Mouse (Mus musculus): Measurements from ENCODE around the gene Ppa1. TPM values are rescaled to one million over a fixed set of nuclear protein-coding genes. Genes with fewer than 3 reads are reported as not detected.

The Ppa1 gene
- polyA plus RNA-seq, 2 experiments = 119 to 161 TPM

DNA sequence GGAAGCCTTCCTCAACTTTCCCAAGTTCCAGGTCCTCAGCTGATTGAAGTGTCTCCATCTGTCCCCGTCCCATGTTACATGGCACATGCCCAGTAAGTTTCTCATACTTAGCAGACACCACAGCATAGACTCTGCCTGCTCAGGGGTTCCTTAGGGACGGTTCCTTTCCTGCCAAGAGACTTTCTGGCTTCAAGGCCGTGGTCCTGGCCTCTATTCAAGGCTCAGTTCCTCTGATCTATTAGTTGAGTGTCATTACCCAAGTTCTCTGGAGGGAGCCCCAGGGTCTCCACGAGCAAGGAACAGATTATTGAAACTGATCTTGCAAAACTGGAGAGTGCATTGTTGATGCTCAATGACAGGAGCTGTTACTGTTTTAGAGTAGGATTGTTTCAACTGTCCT is 56.3 kb downstream of the Ppa1 start:
- Histone ChIP-seq H3K27ac (replicated peaks; ENCODE audit: low read depth, low read length) (no peak overlapping the region), H3K9ac (ENCODE audit: low read depth, low read length, severe bottlenecking) (no peak overlapping the region), H3K27me3 (ENCODE audit: control insufficient read depth, insufficient read depth, low read length) (no peaks in the 10 kb centered on the region), H3K4me2 (replicated peaks; ENCODE audit: low read depth, low read length, severe bottlenecking) (no peak overlapping the region), H3K4me3 (replicated peaks; ENCODE audit: low read length) (no peak overlapping the region), H3K9me3 (ENCODE audit: control insufficient read depth, low read length) (no peaks in the 10 kb centered on the region), H3K4me1 (ENCODE audit: control insufficient read depth, insufficient read depth, low read length) (no peaks in the 10 kb centered on the region), H3K36me3 (ENCODE audit: control insufficient read depth, insufficient read depth, low read length) (peaks cover 30% of the 10 kb centered on the region)
- DNase-seq (ENCODE audit: low spot score) = no peak
- ATAC-seq (ENCODE audit: low FRiP score, low read depth) = no peak
- no peak for TF ChIP-seq POLR2A (IDR thresholded peaks at IDR 0.05; ENCODE audit: borderline replicate concordance, extremely low read depth, insufficient read depth, insufficient read length)
- WGBS = 75% methylated on average over 4 of the region's 4 CpGs

DNA sequence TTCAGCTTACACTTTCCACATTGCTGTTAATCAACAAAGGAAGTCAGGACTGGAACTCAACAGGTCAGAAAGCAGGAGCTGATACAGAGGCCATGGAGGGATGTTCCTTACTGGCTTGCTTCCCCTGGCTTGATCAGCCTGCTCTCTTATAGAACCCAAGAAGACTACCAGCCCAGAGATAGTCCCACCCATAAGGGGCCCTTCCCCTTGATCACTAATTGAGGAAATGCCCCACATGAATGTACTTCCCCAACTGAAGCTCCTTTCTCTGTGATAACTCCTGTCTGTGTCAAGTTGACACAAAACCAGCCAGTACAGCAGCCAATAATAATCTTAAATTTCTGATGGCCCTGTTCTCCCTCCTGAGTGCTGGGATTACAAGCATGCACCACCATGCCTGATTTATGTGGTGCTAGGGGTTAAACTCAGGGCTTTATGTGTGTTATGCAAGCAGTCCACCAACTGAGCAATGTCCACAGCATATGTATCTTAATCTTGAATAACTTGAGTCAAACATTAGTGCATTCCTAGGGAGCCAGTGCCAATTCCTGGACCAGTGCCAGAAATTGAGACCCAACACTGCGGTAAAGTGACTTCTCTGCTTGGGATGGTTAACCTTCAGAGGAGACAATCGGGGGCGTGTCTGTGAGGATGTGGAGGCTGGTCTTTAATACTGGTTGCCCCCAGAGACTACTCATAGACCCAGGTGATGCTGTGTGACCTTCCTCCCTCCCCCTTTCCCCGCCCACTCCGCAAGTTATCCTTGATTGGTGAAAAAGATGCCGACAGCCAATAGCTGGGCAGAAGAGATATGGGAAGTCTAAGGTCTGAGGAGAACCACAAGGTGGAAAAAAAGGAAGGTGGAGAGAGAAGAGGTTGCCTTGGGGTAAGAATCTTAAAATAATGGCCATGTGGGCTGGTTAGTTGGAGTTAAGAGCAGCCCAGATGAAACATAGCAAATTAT is 58.3 kb downstream of the Ppa1 start:
- Histone ChIP-seq H3K27me3 (ENCODE audit: control insufficient read depth, insufficient read depth, low read length) (no peaks in the 10 kb centered on the region), H3K27ac (replicated peaks; ENCODE audit: low read depth, low read length) (no peak overlapping the region), H3K4me3 (replicated peaks; ENCODE audit: low read length) (no peak overlapping the region), H3K36me3 (ENCODE audit: control insufficient read depth, insufficient read depth, low read length) (peaks cover 26% of the 10 kb centered on the region), H3K9me3 (ENCODE audit: control insufficient read depth, low read length) (no peaks in the 10 kb centered on the region), H3K9ac (ENCODE audit: low read depth, low read length, severe bottlenecking) (no peak overlapping the region), H3K4me1 (ENCODE audit: control insufficient read depth, insufficient read depth, low read length) (no peaks in the 10 kb centered on the region), H3K4me2 (replicated peaks; ENCODE audit: low read depth, low read length, severe bottlenecking) (no peak overlapping the region)
- no peak for TF ChIP-seq POLR2A (IDR thresholded peaks at IDR 0.05; ENCODE audit: borderline replicate concordance, extremely low read depth, insufficient read depth, insufficient read length)
- 72% methylated on average over 6 of the region's 6 CpGs for WGBS
- ATAC-seq (ENCODE audit: low FRiP score, low read depth) = no peak
- no peak for DNase-seq (ENCODE audit: low spot score)

DNA sequence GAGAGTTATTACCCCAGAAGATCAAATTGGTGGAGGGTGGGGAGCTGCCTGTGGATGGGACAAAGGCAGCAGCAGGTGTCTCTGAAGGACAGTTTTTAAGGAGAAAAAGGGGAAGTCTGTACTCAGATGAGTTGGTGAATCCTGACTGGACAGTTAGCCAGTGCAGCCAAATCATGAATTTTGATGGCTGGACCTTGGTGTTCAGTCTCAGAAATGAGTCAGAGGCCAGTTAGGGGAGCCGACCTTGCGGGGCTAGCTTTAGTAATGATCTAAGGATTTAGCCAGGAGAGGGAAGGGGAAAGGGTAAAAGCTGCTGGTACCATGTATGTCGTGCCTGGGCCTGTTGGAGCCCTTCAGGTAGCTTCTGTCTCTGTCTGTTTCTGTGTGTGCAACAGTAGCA is 65.2 kb downstream of the Ppa1 start:
- Histone ChIP-seq H3K27me3 (ENCODE audit: control insufficient read depth, insufficient read depth, low read length) (no peaks in the 10 kb centered on the region), H3K36me3 (ENCODE audit: control insufficient read depth, insufficient read depth, low read length) (no peaks in the 10 kb centered on the region), H3K9me3 (ENCODE audit: control insufficient read depth, low read length) (no peaks in the 10 kb centered on the region), H3K4me2 (replicated peaks; ENCODE audit: low read depth, low read length, severe bottlenecking) (no peak overlapping the region), H3K9ac (ENCODE audit: low read depth, low read length, severe bottlenecking) (no peak overlapping the region), H3K4me3 (replicated peaks; ENCODE audit: low read length) (no peak overlapping the region), H3K4me1 (ENCODE audit: control insufficient read depth, insufficient read depth, low read length) (peaks cover 5% of the 10 kb centered on the region; the same call in 1 of the 2 replicates), H3K27ac (replicated peaks; ENCODE audit: low read depth, low read length) (no peak overlapping the region)
- ATAC-seq (ENCODE audit: low FRiP score, low read depth) = no peak
- 57% methylated on average over 3 of the region's 3 CpGs for WGBS
- no peak for TF ChIP-seq POLR2A (IDR thresholded peaks at IDR 0.05; ENCODE audit: borderline replicate concordance, extremely low read depth, insufficient read depth, insufficient read length)
- no peak for DNase-seq (ENCODE audit: low spot score)

DNA sequence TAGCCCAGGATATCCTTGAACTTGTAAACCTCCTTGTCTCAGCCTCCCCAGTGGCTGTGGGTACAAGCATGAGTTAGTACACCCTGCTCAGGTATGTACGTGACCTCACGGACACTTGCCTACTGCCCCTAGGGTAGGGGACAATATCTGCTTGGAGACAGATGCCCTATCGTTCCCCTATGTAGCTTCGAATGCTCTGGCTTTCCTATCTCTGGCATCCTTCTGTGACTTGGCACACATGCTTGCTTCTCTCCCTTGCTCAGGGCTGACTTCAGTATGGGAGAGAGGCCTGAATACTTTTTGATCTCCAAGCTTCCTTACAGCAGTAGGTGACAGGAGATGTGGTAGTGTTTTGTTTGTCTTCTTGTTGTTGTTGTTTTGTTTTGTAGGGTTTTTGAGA is 65.8 kb downstream of the Ppa1 start:
- peaks cover 5% of the 10 kb centered on the region; the same call in 1 of the 2 replicates for H3K4me1 ChIP-seq (ENCODE audit: control insufficient read depth, insufficient read depth, low read length)
- H3K4me3 ChIP-seq (replicated peaks; ENCODE audit: low read length) = no peak overlapping the region
- no peak for TF ChIP-seq POLR2A (IDR thresholded peaks at IDR 0.05; ENCODE audit: borderline replicate concordance, extremely low read depth, insufficient read depth, insufficient read length)
- 86% methylated on average over 4 of the region's 4 CpGs for WGBS
- no peaks in the 10 kb centered on the region for H3K36me3 ChIP-seq (ENCODE audit: control insufficient read depth, insufficient read depth, low read length)
- H3K4me2 ChIP-seq (replicated peaks; ENCODE audit: low read depth, low read length, severe bottlenecking) = no peak overlapping the region
- DNase-seq (ENCODE audit: low spot score) (no peak), ATAC-seq (ENCODE audit: low FRiP score, low read depth) (no peak)
- H3K9ac ChIP-seq (ENCODE audit: low read depth, low read length, severe bottlenecking) = no peak overlapping the region
- no peaks in the 10 kb centered on the region for H3K9me3 ChIP-seq (ENCODE audit: control insufficient read depth, low read length)
- no peaks in the 10 kb centered on the region for H3K27me3 ChIP-seq (ENCODE audit: control insufficient read depth, insufficient read depth, low read length)
- no peak overlapping the region for H3K27ac ChIP-seq (replicated peaks; ENCODE audit: low read depth, low read length)

DNA sequence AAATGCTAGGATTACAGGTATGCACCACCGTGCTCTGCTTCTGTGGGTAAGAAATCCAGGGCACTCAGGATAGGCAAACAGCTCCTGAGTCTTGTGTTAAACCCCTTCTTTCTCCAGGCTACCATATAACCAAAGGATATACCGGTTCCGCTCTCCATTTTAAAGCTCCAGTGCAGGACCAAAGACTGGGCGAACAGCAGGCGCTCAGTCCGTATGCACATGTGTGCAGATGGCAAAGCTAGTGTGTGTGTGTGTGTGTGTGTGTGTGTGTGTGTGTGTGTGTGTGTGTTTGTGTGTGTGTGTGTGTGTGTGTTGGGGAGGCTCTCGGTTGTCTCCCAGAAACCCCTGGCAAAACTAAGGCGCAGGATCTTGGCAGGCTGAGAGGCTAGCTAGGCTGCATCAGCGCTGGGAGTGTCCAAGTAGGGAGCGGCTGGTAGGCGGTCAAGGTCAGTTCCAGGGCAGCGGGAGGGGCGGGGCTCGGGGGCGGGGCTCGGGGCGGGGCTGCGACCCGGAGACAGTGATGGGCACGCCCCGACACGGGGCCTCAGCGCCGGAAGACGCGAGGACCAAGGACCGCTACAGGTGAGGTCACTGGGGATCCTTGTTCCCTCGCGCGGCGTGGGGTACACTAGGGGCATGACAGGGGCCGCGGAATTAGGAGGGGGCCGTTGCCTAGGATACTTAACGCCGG is 66.6 kb downstream of the Ppa1 start, which contains the start of gene Aifm2:
TSS of gene Aifm2 (plus strand) at position 493 of the 691 bp plus-strand sequence.
- H3K9me3 ChIP-seq (ENCODE audit: control insufficient read depth, low read length) = no peaks in the 10 kb centered on the region
- no peaks in the 10 kb centered on the region for H3K36me3 ChIP-seq (ENCODE audit: control insufficient read depth, insufficient read depth, low read length)
- H3K4me1 ChIP-seq (ENCODE audit: control insufficient read depth, insufficient read depth, low read length) = peaks cover 5% of the 10 kb centered on the region; the same call in 1 of the 2 replicates
- 20% methylated on average over 30 of the region's 36 CpGs for WGBS
- peak within 1 kb of the TSS; percentile 56 for H3K4me3 ChIP-seq (replicated peaks; ENCODE audit: low read length)
- DNase-seq (ENCODE audit: low spot score) (peak; percentile 76), ATAC-seq (ENCODE audit: low FRiP score, low read depth) (peak; percentile 88)
- TF ChIP-seq POLR2A (IDR thresholded peaks at IDR 0.05; ENCODE audit: borderline replicate concordance, extremely low read depth, insufficient read depth, insufficient read length) = no peak
- no peak within 1 kb of the TSS for H3K27ac ChIP-seq (replicated peaks; ENCODE audit: low read depth, low read length)
- peak within 1 kb of the TSS; percentile 53 for H3K9ac ChIP-seq (ENCODE audit: low read depth, low read length, severe bottlenecking)
- H3K27me3 ChIP-seq (ENCODE audit: control insufficient read depth, insufficient read depth, low read length) = no peaks in the 10 kb centered on the region
- peak within 1 kb of the TSS; percentile 84 for H3K4me2 ChIP-seq (replicated peaks; ENCODE audit: low read depth, low read length, severe bottlenecking)

Data from limb, embryonic 14.5 days (tissue).